Mouse (Mus musculus) testis, adult 2 months (tissue): ENCODE data around the gene Zfp282. TPM values are rescaled to one million over a fixed set of nuclear protein-coding genes. Genes with fewer than 3 reads are reported as not detected.

Experiments used
- H3K27ac ChIP-seq: fragments of 200-500 bp; 2 replicates; pipeline ENCODE4 v1.5.1; 2012; ENCODE audit warnings: low read depth, low read length; ENCODE audit not compliant: control insufficient read depth, insufficient read depth
- H3K27me3 ChIP-seq: fragments of 200-500 bp; 2 replicates; pipeline ENCODE4 v1.6.1; 2012; ENCODE audit warnings: mild to moderate bottlenecking, low read length, moderate library complexity; ENCODE audit not compliant: control insufficient read depth, insufficient read depth
- H3K36me3 ChIP-seq: fragments of 200-500 bp; 2 replicates; pipeline ENCODE4 v1.6.1; 2012; ENCODE audit warnings: mild to moderate bottlenecking, low read length; ENCODE audit not compliant: control insufficient read depth, insufficient read depth
- H3K4me1 ChIP-seq: fragments of 200-500 bp; 2 replicates; pipeline ENCODE4 v1.6.1; 2012; ENCODE audit warnings: low read length; ENCODE audit not compliant: control insufficient read depth, insufficient read depth
- H3K4me3 ChIP-seq: fragments of 200-500 bp; 2 replicates; pipeline ENCODE4 v1.5.1; 2012; ENCODE audit warnings: low read depth, mild to moderate bottlenecking, low read length, moderate library complexity, mixed read lengths; ENCODE audit not compliant: control insufficient read depth
- CTCF ChIP-seq: fragments of 200-500 bp; IDR thresholded peaks from 2 replicates; pipeline ENCODE4 v1.5.1; 2012; ENCODE audit warnings: low read depth, mild to moderate bottlenecking, inconsistent platforms, low read length, moderate library complexity; ENCODE audit not compliant: control insufficient read depth, insufficient read depth, insufficient replicate concordance
- POLR2A ChIP-seq: fragments of 200-500 bp; IDR thresholded peaks from 2 replicates; pipeline ENCODE4 v1.6.1; 2012; ENCODE audit warnings: low read depth, mild to moderate bottlenecking, inconsistent platforms, low read length, moderate library complexity; ENCODE audit not compliant: control insufficient read depth
- polyA plus RNA-seq: library from polyadenylated mRNA; depleted of rRNA; stranded (reverse); fragments of >200 nt; gene quantifications from 2 replicates; pipeline ENCODE4 v1.2.3, GENCODE M21; 2012; rRNA removed

Zfp282 gene
- polyA plus RNA-seq, 1 experiment = 1.2 TPM

GRCm38 (mm10) chr6:47947388-47947787 lies 70.4 kb downstream of the Zfp282 start:
- H3K4me3 ChIP-seq = no peak overlapping the region
- H3K27ac ChIP-seq = no peak overlapping the region
- no peaks in the 10 kb centered on the region for H3K36me3 ChIP-seq
- peaks cover 10% of the 10 kb centered on the region for H3K4me1 ChIP-seq
- H3K27me3 ChIP-seq = no peaks in the 10 kb centered on the region
- TF ChIP-seq CTCF (no peak), POLR2A (no peak)

- Histone ChIP-seq H3K4me3 (peak within 1 kb of the TSS; percentile 83), H3K27me3 (no peaks in the 10 kb centered on the region), H3K36me3 (no peaks in the 10 kb centered on the region), H3K4me1 (no peaks in the 10 kb centered on the region), H3K27ac (peak within 1 kb of the TSS; percentile 82)
- peak; percentile 92 for TF ChIP-seq POLR2A
- TF ChIP-seq CTCF = 0 out of 2 replicates have a peak, but pooled peaks have one; percentile 6
Observed at GRCm38 (mm10) chr6:47953191-47953726, 76.3 kb downstream of the Zfp282 start, which contains the start of gene Zfp956. Gene Zfp956, plus strand, starts transcription at chr6:47953390.

GRCm38 (mm10) chr6:47954425-47954824 lies 77.4 kb downstream of the Zfp282 start:
- H3K4me1 ChIP-seq = no peaks in the 10 kb centered on the region
- H3K27me3 ChIP-seq = no peaks in the 10 kb centered on the region
- H3K27ac ChIP-seq = no peak overlapping the region
- no peak for TF ChIP-seq CTCF
- TF ChIP-seq POLR2A = no peak
- no peaks in the 10 kb centered on the region for H3K36me3 ChIP-seq
- H3K4me3 ChIP-seq = peak overlapping the region; percentile 27; the same call in 1 of the 2 replicates

- Histone ChIP-seq H3K4me1 (no peaks in the 10 kb centered on the region), H3K27me3 (no peaks in the 10 kb centered on the region), H3K4me3 (no peak overlapping the region), H3K36me3 (peaks cover 3% of the 10 kb centered on the region; the same call in 1 of the 2 replicates), H3K27ac (no peak overlapping the region)
- TF ChIP-seq CTCF (no peak), POLR2A (no peak)
Observed at GRCm38 (mm10) chr6:47957816-47958215, 80.8 kb downstream of the Zfp282 start.

Other genes starting within 250 kb of the Zfp282 start
- 21.1 and 24.7 TPM in 2 replicates for gene Pdia4, start 63.8 kb upstream of the Zfp282 start, polyA plus RNA-seq
- 0.85 and 1.0 TPM in 2 replicates for gene Zfp786, start 46.3 kb upstream of the Zfp282 start, polyA plus RNA-seq
- gene Zfp398, start 41.5 kb upstream of the Zfp282 start, polyA plus RNA-seq = 5.8 and 6.4 TPM in 2 replicates
- gene Zfp212, start 43.3 kb downstream of the Zfp282 start, polyA plus RNA-seq = 11.3 and 12.3 TPM in 2 replicates
- gene Zfp956, start 76.2 kb downstream of the Zfp282 start, polyA plus RNA-seq = 62.3 and 67.9 TPM in 2 replicates
- 3.0 and 5.2 TPM in 2 replicates for gene Zfp777, start 171.7 kb downstream of the Zfp282 start, polyA plus RNA-seq
- gene Zfp746, start 209.4 kb downstream of the Zfp282 start, polyA plus RNA-seq = 17.4 and 18.1 TPM in 2 replicates